Mouse (Mus musculus): ENCODE measurements around the gene Crip2.

GRCm38 (mm10) chr12:113152991-113153525 lies 13.0 kb downstream of the Crip2 start:
- TF ChIP-seq POLR2A (IDR thresholded peaks at IDR 0.05; ENCODE audit: low read depth, low read length) (no peak), CTCF (IDR thresholded peaks at IDR 0.05; ENCODE audit: extremely low read depth, insufficient read depth, insufficient read length, insufficient replicate concordance) (no peak)

Data from spleen, adult 2 months (tissue).